Mouse (Mus musculus) liver, embryonic 12.5 days (tissue): ENCODE results near the gene Vmn2r23. TPM values are rescaled to one million over a fixed set of nuclear protein-coding genes. Genes with fewer than 3 reads are reported as not detected.
"Not testable (repeated sequence)": the region's sequence is repeated elsewhere in the genome, so short reads cannot be mapped to it uniquely, and the experiment has no call there.

Experiments
- ATAC-seq: fragments of 200-750 bp; cut with Nextera tagmentation; 2 replicates; pipeline ENCODE4 v1.8.0; 2017; ENCODE audit warnings: moderate number of reproducible peaks, mild to moderate bottlenecking, moderate library complexity
- H3K27ac ChIP-seq: fragments of 300-500 bp; sonication (generic); 2 replicates; pipeline ENCODE4 v1.5.1; 2016; ENCODE audit warnings: mild to moderate bottlenecking
- H3K27me3 ChIP-seq: fragments of 300-500 bp; sonication (generic); replicated peaks from 2 replicates; pipeline ENCODE4 v1.6.1; 2016; ENCODE audit warnings: mild to moderate bottlenecking, moderate library complexity
- H3K36me3 ChIP-seq: fragments of 300-500 bp; sonication (generic); 2 replicates; pipeline ENCODE4 v1.6.1; 2016; ENCODE audit warnings: mild to moderate bottlenecking, moderate library complexity
- H3K4me1 ChIP-seq: fragments of 300-500 bp; sonication (generic); 2 replicates; pipeline ENCODE4 v1.6.1; 2016
- H3K4me2 ChIP-seq: fragments of 300-500 bp; sonication (generic); 2 replicates; pipeline ENCODE4 v1.6.1; 2016; ENCODE audit warnings: mild to moderate bottlenecking, moderate library complexity
- H3K4me3 ChIP-seq: fragments of 300-500 bp; sonication (generic); 2 replicates; pipeline ENCODE4 v1.5.1; 2016; ENCODE audit warnings: mild to moderate bottlenecking, moderate library complexity
- H3K9ac ChIP-seq: fragments of 300-500 bp; sonication (generic); 2 replicates; pipeline ENCODE4 v1.6.1; 2016; ENCODE audit warnings: mild to moderate bottlenecking, moderate library complexity
- H3K9me3 ChIP-seq: fragments of 300-500 bp; sonication (generic); replicated peaks from 2 replicates; pipeline ENCODE4 v1.6.1; 2016; ENCODE audit warnings: mild to moderate bottlenecking, moderate library complexity
- WGBS: fragments of 180-500 bp; shearing (Covaris S2); methylation state at CpG from one replicate; pipeline ENCODE4 v1.1.7; 2016; ENCODE audit not compliant: insufficient replicate concordance; 5-methylcytosine and 5-hydroxymethylcytosine counted together
- polyA plus RNA-seq: library from polyadenylated mRNA; unstranded; fragments of >200 nt; fragmentation: Nextera tagmentation; extraction: Ambion mirVana; gene quantifications from 2 replicates; pipeline ENCODE4 v1.2.1, GENCODE M21; 2016

The Vmn2r23 gene
- polyA plus RNA-seq, result not detected in 2 replicates

- 47% methylated on average over 1 of the region's 1 CpGs for WGBS
- H3K27ac ChIP-seq, result no peak within 1 kb of the TSS
- H3K4me2 ChIP-seq, result no peak within 1 kb of the TSS
- no peaks in the 10 kb centered on the region for H3K9me3 ChIP-seq
- no peak within 1 kb of the TSS for H3K4me3 ChIP-seq
- H3K4me1 ChIP-seq, result no peaks in the 10 kb centered on the region
- no peak for ATAC-seq
- no peak within 1 kb of the TSS for H3K9ac ChIP-seq
- H3K36me3 ChIP-seq, result no peaks in the 10 kb centered on the region
- H3K27me3 ChIP-seq, result no peaks in the 10 kb centered on the region
Observed at GRCm38 (mm10) chr6:123702370-123702769, at the start of gene Vmn2r23. TSS of gene Vmn2r23 (plus strand) at chr6:123702670.

- H3K4me2 ChIP-seq, result no peak overlapping the region
- WGBS, result 35% methylated on average over 6 of the region's 6 CpGs
Observed at GRCm38 (mm10) chr6:123657040-123657439, 45.4 kb upstream of the Vmn2r23 start.

GRCm38 (mm10) chr6:123696639-123697038 lies 5.8 kb upstream of the Vmn2r23 start:
- not testable (repeated sequence) for H3K4me1 ChIP-seq, ATAC-seq, H3K4me3 ChIP-seq, H3K27me3 ChIP-seq, H3K4me2 ChIP-seq, H3K36me3 ChIP-seq, H3K9ac ChIP-seq, H3K9me3 ChIP-seq, H3K27ac ChIP-seq
- 48% methylated on average over 1 of the region's 1 CpGs for WGBS

More at GRCm38 (mm10) chr6:123657040-123657439, 45.4 kb upstream of the Vmn2r23 start:
- H3K27me3 ChIP-seq, result no peaks in the 10 kb centered on the region
- no peak for ATAC-seq
- H3K36me3 ChIP-seq, result no peaks in the 10 kb centered on the region
- no peaks in the 10 kb centered on the region for H3K4me1 ChIP-seq
- H3K4me3 ChIP-seq, result no peak overlapping the region
- no peak overlapping the region for H3K27ac ChIP-seq
- no peaks in the 10 kb centered on the region for H3K9me3 ChIP-seq
- no peak overlapping the region for H3K9ac ChIP-seq

- Histone ChIP-seq H3K27ac (no peak overlapping the region), H3K4me2 (no peak overlapping the region), H3K36me3 (no peaks in the 10 kb centered on the region), H3K27me3 (no peaks in the 10 kb centered on the region), H3K9me3 (no peaks in the 10 kb centered on the region), H3K9ac (no peak overlapping the region), H3K4me3 (no peak overlapping the region), H3K4me1 (no peaks in the 10 kb centered on the region)
- ATAC-seq, result no peak
Observed at GRCm38 (mm10) chr6:123697213-123697612, 5.3 kb upstream of the Vmn2r23 start.

DNA sequence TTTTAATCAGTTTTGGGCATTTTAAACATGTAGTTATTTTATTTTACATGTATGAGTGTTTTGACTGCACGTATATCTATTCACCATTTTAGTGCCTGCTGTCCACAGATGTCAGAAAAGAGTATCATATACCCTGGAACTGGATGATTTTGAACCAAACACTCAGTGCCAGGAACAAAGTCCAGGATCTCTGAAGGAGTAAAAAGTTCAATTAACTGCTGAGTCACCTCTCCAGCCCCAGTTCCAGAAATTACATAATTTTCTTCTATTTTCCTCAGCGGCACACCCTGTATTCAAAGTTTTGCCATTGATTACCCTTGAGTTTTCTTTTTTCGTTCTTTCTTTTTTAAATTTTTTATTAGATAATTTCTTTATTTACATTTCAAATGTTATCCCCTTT lies 67.6 kb downstream of the Vmn2r23 start:
- 61% methylated on average over 3 of the region's 3 CpGs for WGBS
- Histone ChIP-seq H3K9me3 (no peaks in the 10 kb centered on the region), H3K4me2 (no peak overlapping the region), H3K9ac (no peak overlapping the region), H3K4me3 (no peak overlapping the region), H3K36me3 (no peaks in the 10 kb centered on the region), H3K4me1 (no peaks in the 10 kb centered on the region), H3K27me3 (no peaks in the 10 kb centered on the region), H3K27ac (no peak overlapping the region)
- ATAC-seq, result no peak

GRCm38 (mm10) chr6:123778579-123778978 lies 76.1 kb downstream of the Vmn2r23 start, which contains the start of gene Vmn2r24:
TSS of gene Vmn2r24 (plus strand) at chr6:123778879.
- Histone ChIP-seq H3K4me3 (no peak within 1 kb of the TSS), H3K9ac (no peak within 1 kb of the TSS), H3K27ac (no peak within 1 kb of the TSS), H3K36me3 (no peaks in the 10 kb centered on the region), H3K9me3 (no peaks in the 10 kb centered on the region), H3K27me3 (no peaks in the 10 kb centered on the region), H3K4me1 (no peaks in the 10 kb centered on the region), H3K4me2 (no peak within 1 kb of the TSS)
- WGBS, result 50% methylated on average over 1 of the region's 1 CpGs
- ATAC-seq, result no peak

GRCm38 (mm10) chr6:123784857-123785256 lies 82.4 kb downstream of the Vmn2r23 start:
- Histone ChIP-seq H3K9ac (no peak overlapping the region), H3K27ac (no peak overlapping the region), H3K36me3 (no peaks in the 10 kb centered on the region), H3K27me3 (no peaks in the 10 kb centered on the region), H3K9me3 (no peaks in the 10 kb centered on the region), H3K4me3 (no peak overlapping the region), H3K4me1 (no peaks in the 10 kb centered on the region), H3K4me2 (no peak overlapping the region)
- no peak for ATAC-seq
- 53% methylated on average over 2 of the region's 2 CpGs for WGBS

DNA sequence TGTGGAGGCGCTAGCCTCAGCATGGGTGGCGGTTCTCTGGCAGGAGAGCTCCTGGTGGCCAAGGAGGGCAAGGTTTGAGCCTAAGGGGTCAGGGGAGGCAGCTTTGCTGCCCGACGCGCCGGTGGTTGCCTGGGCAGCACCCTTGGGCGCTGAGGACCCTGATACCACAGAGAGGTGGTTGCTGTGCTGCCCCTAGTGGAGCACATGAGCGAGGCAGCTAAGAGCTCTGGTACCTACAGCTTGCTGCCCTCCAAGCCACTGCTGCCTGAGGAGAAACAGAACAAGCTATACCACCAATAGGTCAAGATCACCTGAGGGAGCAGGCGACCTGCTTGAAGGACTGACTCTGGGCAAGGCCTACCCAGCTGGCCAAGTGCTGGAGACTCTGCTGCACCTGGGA lies 91.3 kb downstream of the Vmn2r23 start:
- Histone ChIP-seq H3K9ac (no peak overlapping the region), H3K9me3 (no peaks in the 10 kb centered on the region), H3K27ac (no peak overlapping the region), H3K4me3 (no peak overlapping the region), H3K36me3 (no peaks in the 10 kb centered on the region), H3K27me3 (no peaks in the 10 kb centered on the region), H3K4me1 (no peaks in the 10 kb centered on the region), H3K4me2 (no peak overlapping the region)
- 31% methylated on average over 9 of the region's 9 CpGs for WGBS
- no peak for ATAC-seq

Other genes starting within 250 kb of the Vmn2r23 start
- gene Vmn2r21, start 169.3 kb upstream of the Vmn2r23 start, polyA plus RNA-seq, result not detected in 2 replicates
- gene Vmn2r22, start 51.9 kb upstream of the Vmn2r23 start, polyA plus RNA-seq, result not detected in 2 replicates
- not detected in 2 replicates for gene Vmn2r24, start 76.2 kb downstream of the Vmn2r23 start, polyA plus RNA-seq
- gene Vmn2r25, start 150.8 kb downstream of the Vmn2r23 start, polyA plus RNA-seq, result not detected in 2 replicates